Mouse (Mus musculus) heart, postnatal 0 days (tissue): Measurements from ENCODE around the gene Ak3.

Experiments
- CTCF ChIP-seq: IDR thresholded peaks from 2 replicates; pipeline ENCODE4 v1.5.1; 2016; ENCODE audit warnings: antibody characterized with exemption, control low read depth, low read depth
- EP300 ChIP-seq: IDR thresholded peaks from 2 replicates; pipeline ENCODE4 v1.6.1; 2016; ENCODE audit warnings: antibody characterized with exemption, low read depth

DNA sequence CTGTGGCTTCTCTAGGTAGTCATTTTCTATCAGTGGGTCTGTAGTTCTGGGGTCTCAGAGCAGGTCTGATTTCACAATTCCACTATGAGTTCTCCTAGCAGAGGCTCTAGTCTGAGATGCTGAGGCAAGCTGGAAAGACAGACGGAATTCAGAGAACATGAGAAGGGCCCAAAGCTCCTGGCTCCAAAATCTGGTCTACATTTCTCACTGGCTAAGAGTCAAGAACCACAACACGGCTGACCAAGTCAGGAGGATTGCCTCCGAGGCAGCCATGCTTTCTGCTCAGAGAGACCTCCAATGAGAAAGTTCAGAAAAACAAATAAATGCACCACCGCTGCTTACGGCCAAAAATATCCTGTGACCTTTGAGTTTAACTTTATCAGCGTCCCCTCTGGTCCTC is 6.8 kb upstream of the Ak3 start:
- TF ChIP-seq CTCF = no peak
- no peak for TF ChIP-seq EP300
